Mouse (Mus musculus) liver, embryonic 14.5 days (tissue): Measurements from ENCODE around the gene Slc17a5. TPM values are rescaled to one million over a fixed set of nuclear protein-coding genes. Genes with fewer than 3 reads are reported as not detected.

Source experiments
- ATAC-seq: fragments of 200-750 bp; cut with Nextera tagmentation; 2 replicates; pipeline ENCODE4 v1.8.0; 2017; ENCODE audit warnings: moderate number of reproducible peaks, mild to moderate bottlenecking, moderate library complexity; ENCODE audit not compliant: insufficient read depth
- DNase-seq, 3 experiments: peaks; one replicate each; pipeline ENCODE4 v3.0.0-alpha.2; 2012 to 2013; ENCODE audit warnings: low read depth in 3 of 3, low spot score in 3 of 3
- H3K27ac ChIP-seq: fragments of 300-500 bp; sonication (generic); 2 replicates; pipeline ENCODE4 v1.5.1; 2014; ENCODE audit warnings: moderate library complexity, mild to moderate bottlenecking, control low read depth, inconsistent platforms
- H3K27me3 ChIP-seq: fragments of 300-500 bp; sonication (generic); 2 replicates; pipeline ENCODE4 v1.6.1; 2014; ENCODE audit warnings: mild to moderate bottlenecking, low read length, moderate library complexity; ENCODE audit not compliant: control insufficient read depth, insufficient read depth
- H3K36me3 ChIP-seq: fragments of 300-500 bp; sonication (generic); replicated peaks from 2 replicates; pipeline ENCODE4 v1.6.1; 2014; ENCODE audit warnings: low read depth; ENCODE audit not compliant: control insufficient read depth, insufficient read depth
- H3K4me1 ChIP-seq, 2 experiments: fragments of 200-500 bp in 1 of 2; fragments of 300-500 bp in 1 of 2; sonication (generic) in 1 of 2; replicated peaks; 2 replicates each; pipeline ENCODE4 v1.6.1; 2012 to 2014; ENCODE audit warnings: antibody characterized with exemption in 1 of 2, inconsistent platforms in 1 of 2, low read length in 1 of 2; ENCODE audit not compliant: control insufficient read depth in 2 of 2, insufficient read depth in 2 of 2
- H3K4me2 ChIP-seq: fragments of 300-500 bp; sonication (generic); 2 replicates; pipeline ENCODE4 v1.6.1; 2014; ENCODE audit warnings: low read depth, mild to moderate bottlenecking, control low read depth, moderate library complexity
- H3K4me3 ChIP-seq, 2 experiments: fragments of 200-500 bp in 1 of 2; fragments of 300-500 bp in 1 of 2; sonication (generic) in 1 of 2; 2 replicates each; pipeline ENCODE4 v1.5.1; 2012 to 2014; ENCODE audit warnings: low read depth in 2 of 2, low read length in 2 of 2, mild to moderate bottlenecking in 2 of 2, control low read depth in 1 of 2, inconsistent platforms in 1 of 2, moderate library complexity in 1 of 2; ENCODE audit not compliant: insufficient read depth in 1 of 2
- H3K9ac ChIP-seq: fragments of 300-500 bp; sonication (generic); replicated peaks from 2 replicates; pipeline ENCODE4 v1.6.1; 2014; ENCODE audit warnings: mild to moderate bottlenecking, control low read depth, moderate library complexity
- H3K9me3 ChIP-seq: fragments of 300-500 bp; sonication (generic); 2 replicates; pipeline ENCODE4 v1.6.1; 2016; ENCODE audit warnings: low read length, mixed read lengths; ENCODE audit not compliant: control insufficient read depth
- CTCF ChIP-seq: IDR thresholded peaks from 2 replicates; pipeline ENCODE4 v1.5.1; 2016; ENCODE audit warnings: antibody characterized with exemption, low read depth, control low read depth
- EP300 ChIP-seq: IDR thresholded peaks from 2 replicates; pipeline ENCODE4 v1.6.1; 2016; ENCODE audit warnings: antibody characterized with exemption, low read depth
- WGBS: fragments of 180-500 bp; shearing (Covaris S2); extraction: QIAGEN DNeasy Blood & Tissue Kit; methylation state at CpG from one replicate; pipeline ENCODE4 v1.1.7; 2014; ENCODE audit not compliant: insufficient replicate concordance; 5-methylcytosine and 5-hydroxymethylcytosine counted together
- polyA plus RNA-seq, 2 experiments: library from polyadenylated mRNA; depleted of rRNA in 1 of 2; stranded (reverse) in 1 of 2; unstranded in 1 of 2; fragments of >200 nt; fragmentation: Nextera tagmentation in 1 of 2; extraction: Ambion mirVana in 1 of 2; gene quantifications; 2 replicates each; pipeline versions ENCODE4 v1.2.1 to v1.2.3; 2012 to 2014

The Slc17a5 gene
- polyA plus RNA-seq, 2 experiments = 2.4 to 3.8 TPM

DNA sequence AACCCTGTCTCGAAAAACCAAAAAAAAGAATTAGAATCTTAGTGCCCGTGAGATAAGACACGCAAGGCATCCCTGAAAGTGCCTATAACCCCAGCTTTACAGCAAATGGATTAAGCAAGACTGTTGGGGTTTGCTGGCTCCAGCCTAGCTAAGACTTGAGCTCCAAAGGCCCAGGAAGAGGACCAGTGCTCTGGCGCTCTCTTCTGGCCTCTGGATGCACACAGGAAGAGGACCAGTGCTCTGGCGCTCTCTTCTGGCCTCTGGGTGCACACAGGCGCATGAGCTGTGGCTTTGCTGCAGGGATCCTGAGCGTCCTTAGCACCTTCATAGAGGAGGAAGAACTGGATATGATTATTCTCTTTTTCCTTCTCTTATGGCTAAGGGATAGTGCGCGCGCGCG is 40.1 kb downstream of the Slc17a5 start:
- no peak overlapping the region for H3K4me2 ChIP-seq
- H3K27me3 ChIP-seq = no peaks in the 10 kb centered on the region
- no peak overlapping the region for H3K9ac ChIP-seq
- 84% methylated on average over 12 of the region's 12 CpGs for WGBS
- no peaks in the 10 kb centered on the region for H3K9me3 ChIP-seq
- TF ChIP-seq CTCF (peak; percentile 73), EP300 (no peak)
- no peak overlapping the region for H3K4me3 ChIP-seq
- no peak for DNase-seq
- H3K36me3 ChIP-seq = no peaks in the 10 kb centered on the region
- ATAC-seq = no peak
- no peaks in the 10 kb centered on the region for H3K4me1 ChIP-seq
- no peak overlapping the region for H3K27ac ChIP-seq

DNA sequence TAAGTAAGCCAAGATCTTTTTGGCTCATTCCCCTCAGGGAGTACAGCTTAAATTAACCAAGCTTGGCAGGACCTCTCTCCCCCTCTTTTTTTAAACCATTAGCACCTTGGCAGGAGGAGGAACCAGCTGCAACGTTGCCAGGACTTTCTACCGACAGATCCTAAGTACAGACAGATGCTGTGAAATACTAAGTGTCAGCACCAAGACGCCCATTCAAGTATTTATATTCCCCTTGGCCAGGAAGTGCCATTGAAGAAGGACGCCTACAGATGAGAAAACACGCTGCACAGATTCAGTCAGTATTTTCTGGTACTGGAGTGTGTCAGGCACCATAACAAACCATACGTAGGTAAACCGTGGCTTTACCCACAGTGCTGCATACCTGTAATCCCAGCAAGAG is 40.9 kb downstream of the Slc17a5 start:
- 64% methylated on average over 7 of the region's 7 CpGs for WGBS
- DNase-seq = no peak
- Histone ChIP-seq H3K27me3 (no peaks in the 10 kb centered on the region), H3K4me2 (no peak overlapping the region), H3K9me3 (no peaks in the 10 kb centered on the region), H3K4me1 (no peaks in the 10 kb centered on the region), H3K27ac (no peak overlapping the region), H3K4me3 (no peak overlapping the region), H3K9ac (no peak overlapping the region), H3K36me3 (no peaks in the 10 kb centered on the region)
- no peak for TF ChIP-seq EP300
- TF ChIP-seq CTCF = no peak
- ATAC-seq = no peak

DNA sequence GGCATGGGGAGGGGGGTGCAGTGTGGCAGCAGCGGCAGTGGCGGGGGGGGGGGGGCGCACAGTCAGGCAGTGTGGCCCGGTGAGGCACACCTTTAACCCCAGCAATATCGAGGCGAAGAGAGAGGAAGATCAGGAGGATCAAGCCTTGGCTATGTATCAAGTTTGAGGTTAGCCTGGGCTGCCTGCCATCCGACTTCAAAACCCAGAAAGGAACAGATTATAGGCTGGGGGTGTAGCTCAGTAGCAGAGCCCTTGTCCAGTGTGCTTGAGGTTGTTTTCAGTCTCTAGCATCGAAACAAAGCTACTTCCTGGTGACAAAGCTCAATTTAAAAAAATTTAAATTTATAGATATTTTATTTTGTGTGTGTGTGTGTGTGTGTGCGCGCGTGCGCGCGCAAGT is 46.1 kb downstream of the Slc17a5 start:
- H3K9ac ChIP-seq = no peak overlapping the region
- 85% methylated on average over 14 of the region's 14 CpGs for WGBS
- no peaks in the 10 kb centered on the region; a peak in 1 of 4 replicates for H3K4me1 ChIP-seq
- no peak for TF ChIP-seq EP300
- TF ChIP-seq CTCF = no peak
- H3K4me3 ChIP-seq = no peak overlapping the region
- H3K9me3 ChIP-seq = no peaks in the 10 kb centered on the region
- H3K27ac ChIP-seq = no peak overlapping the region
- H3K4me2 ChIP-seq = no peak overlapping the region
- no peaks in the 10 kb centered on the region for H3K27me3 ChIP-seq
- DNase-seq (no peak), ATAC-seq (no peak)
- no peaks in the 10 kb centered on the region for H3K36me3 ChIP-seq

DNA sequence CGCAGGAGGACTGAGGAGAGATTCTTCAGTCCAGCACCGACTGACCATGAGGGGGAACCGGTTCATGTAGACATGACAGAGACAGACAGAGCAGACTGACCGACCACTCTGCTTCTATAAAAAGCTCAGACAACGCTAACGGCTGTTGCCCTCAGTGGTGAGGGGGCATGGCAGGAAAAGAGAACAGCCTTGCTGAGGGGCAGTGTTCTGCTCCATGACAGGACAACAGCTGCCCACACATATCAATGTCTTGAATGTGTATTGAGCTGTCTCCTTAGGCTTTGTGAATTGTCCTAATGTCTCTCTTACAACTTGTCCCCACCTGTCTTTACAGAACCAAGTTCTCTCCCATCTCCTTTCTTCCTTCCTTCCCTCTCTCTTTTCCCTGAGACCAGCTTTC is 49.4 kb downstream of the Slc17a5 start:
- ATAC-seq = no peak
- DNase-seq = no peak
- H3K9ac ChIP-seq = no peak overlapping the region
- TF ChIP-seq CTCF (no peak), EP300 (no peak)
- no peak overlapping the region for H3K4me3 ChIP-seq
- peaks cover 0 to 11% of the 10 kb centered on the region in 2 experiments; a peak in 1 of 4 replicates for H3K4me1 ChIP-seq
- H3K36me3 ChIP-seq = no peaks in the 10 kb centered on the region
- H3K9me3 ChIP-seq = no peaks in the 10 kb centered on the region
- 22% methylated on average over 6 of the region's 6 CpGs for WGBS
- no peaks in the 10 kb centered on the region for H3K27me3 ChIP-seq
- no peak overlapping the region for H3K4me2 ChIP-seq
- H3K27ac ChIP-seq = no peak overlapping the region

DNA sequence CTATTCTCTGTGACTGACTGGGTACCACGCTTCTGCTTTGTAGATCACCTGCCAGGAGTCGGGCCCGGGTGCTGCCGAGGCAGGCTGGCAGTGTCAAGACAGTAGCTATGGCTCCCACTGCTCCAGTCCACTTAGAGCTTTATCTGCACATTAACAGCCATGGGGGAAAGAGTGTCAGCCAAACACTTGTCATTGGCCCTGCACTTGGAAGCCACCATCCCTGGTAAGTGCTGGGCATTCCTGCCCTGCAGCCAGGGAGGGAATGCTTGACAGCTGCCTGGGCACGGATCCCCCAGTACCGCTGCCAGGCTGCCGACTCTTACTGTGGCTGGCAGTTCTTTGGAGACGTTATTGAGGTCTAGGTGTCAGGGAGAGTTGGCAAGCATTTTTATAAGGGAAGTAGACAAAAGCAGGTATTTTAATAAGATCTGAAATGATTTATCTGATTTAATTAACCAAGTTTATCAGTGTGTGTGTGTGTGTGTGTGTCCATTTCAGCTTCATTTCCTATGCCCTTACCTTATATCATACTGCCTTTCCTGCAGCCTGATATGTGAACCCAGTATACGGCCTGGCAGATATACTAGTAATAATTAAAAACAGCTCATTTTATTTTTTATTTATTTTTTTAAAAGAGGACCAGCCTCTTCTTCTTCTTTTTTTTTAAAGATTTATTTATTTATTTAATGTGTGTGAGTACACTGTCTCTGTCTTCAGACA is 50.5 kb downstream of the Slc17a5 start:
- Histone ChIP-seq H3K4me1 (peaks cover 0 to 13% of the 10 kb centered on the region in 2 experiments; a peak in 1 of 4 replicates), H3K9me3 (no peaks in the 10 kb centered on the region), H3K36me3 (no peaks in the 10 kb centered on the region), H3K4me3 (no peak overlapping the region), H3K27me3 (no peaks in the 10 kb centered on the region), H3K4me2 (no peak overlapping the region), H3K27ac (no peak overlapping the region), H3K9ac (no peak overlapping the region)
- no peak for TF ChIP-seq EP300
- no peak for TF ChIP-seq CTCF
- 79% methylated on average over 9 of the region's 9 CpGs for WGBS
- DNase-seq = no peak
- ATAC-seq = no peak
